Mouse (Mus musculus): ENCODE data around the gene C530008M17Rik. TPM values are rescaled to one million over a fixed set of nuclear protein-coding genes. Genes with fewer than 3 reads are reported as not detected.
A peak's percentile ranks its signal among the peaks of the same experiment; 100 is the strongest.

The C530008M17Rik gene
- total and polyA plus RNA-seq, 3 experiments, result 3.2 to 10.6 TPM; not detected in 1

- no peaks in the 10 kb centered on the region for H3K27me3 ChIP-seq (ENCODE audit: control insufficient read depth in 1 of 2, insufficient read depth in 2 of 2, low read length in 2 of 2)
- no peak overlapping the region for H3K27ac ChIP-seq (ENCODE audit: control insufficient read depth, low read depth, low read length)
- no peak for DNase-seq (ENCODE audit: low read depth, low spot score)
- H3K9me3 ChIP-seq (replicated peaks; ENCODE audit: insufficient read depth, low read length), result no peaks in the 10 kb centered on the region
- H3K4me3 ChIP-seq (ENCODE audit: control insufficient read depth in 1 of 2, insufficient read depth in 1 of 2, low read depth in 2 of 2, low read length in 2 of 2), result no peak overlapping the region
- H3K9ac ChIP-seq (ENCODE audit: control insufficient read depth, low read depth, low read length, poor library complexity, severe bottlenecking), result no peak overlapping the region
- H3K4me1 ChIP-seq (ENCODE audit: control insufficient read depth in 1 of 2, insufficient read depth in 2 of 2, low read length in 2 of 2), result 0 out of 4 replicates have a peak, but pooled peaks cover 0 to 2% of the 10 kb centered on the region in 2 experiments
- H3K79me2 ChIP-seq (ENCODE audit: control insufficient read depth, insufficient read depth, low read length, poor library complexity), result no peaks in the 10 kb centered on the region
- no peaks in the 10 kb centered on the region for H3K36me3 ChIP-seq (ENCODE audit: control insufficient read depth in 1 of 2, insufficient read depth in 2 of 2, low read length in 2 of 2)
- TF ChIP-seq MXI1 (IDR thresholded peaks at IDR 0.05; ENCODE audit: low read depth, low read length) (no peak), UBTF (IDR thresholded peaks at IDR 0.05; ENCODE audit: borderline replicate concordance, insufficient read depth, low read depth, low read length) (no peak), ELF1 (IDR thresholded peaks at IDR 0.05; ENCODE audit: low read depth, low read length) (no peak), TCF12 (IDR thresholded peaks at IDR 0.05; ENCODE audit: low read depth, low read length) (no peak), BHLHE40 (IDR thresholded peaks at IDR 0.05; ENCODE audit: borderline replicate concordance, low read depth, low read length) (no peak), SMC3 (IDR thresholded peaks at IDR 0.05; ENCODE audit: low read depth, low read length) (no peak), MAX (IDR thresholded peaks at IDR 0.05; ENCODE audit: low read length) (no peak)
Observed at GRCm38 (mm10) chr5:76769572-76769971, 113.3 kb downstream of the C530008M17Rik start.

- H3K4me3 ChIP-seq (ENCODE audit: control insufficient read depth in 1 of 2, insufficient read depth in 1 of 2, low read depth in 2 of 2, low read length in 2 of 2), result no peak overlapping the region
- 0 out of 4 replicates have a peak, but pooled peaks cover 0 to 2% of the 10 kb centered on the region in 2 experiments for H3K4me1 ChIP-seq (ENCODE audit: control insufficient read depth in 1 of 2, insufficient read depth in 2 of 2, low read length in 2 of 2)
- H3K27ac ChIP-seq (ENCODE audit: control insufficient read depth, low read depth, low read length), result no peak overlapping the region
- no peaks in the 10 kb centered on the region for H3K36me3 ChIP-seq (ENCODE audit: control insufficient read depth in 1 of 2, insufficient read depth in 2 of 2, low read length in 2 of 2)
- no peak overlapping the region for H3K9ac ChIP-seq (ENCODE audit: control insufficient read depth, low read depth, low read length, poor library complexity, severe bottlenecking)
- DNase-seq (ENCODE audit: low read depth, low spot score), result peak; percentile 45
- TF ChIP-seq POLR2AphosphoS2 (IDR thresholded peaks at IDR 0.05; ENCODE audit: low read length), result no peak
- TF ChIP-seq EP300 (IDR thresholded peaks at IDR 0.05; ENCODE audit: low read depth in 1 of 2, low read length in 2 of 2), result peak in 1 of 2 experiments; percentile 3; a peak in 1 of 4 replicates
- TF ChIP-seq KAT2A (conservative IDR thresholded peaks at IDR 0.05; ENCODE audit: low read depth, low read length), result no peak
- TF ChIP-seq UBTF (IDR thresholded peaks at IDR 0.05; ENCODE audit: borderline replicate concordance, insufficient read depth, low read depth, low read length), result no peak
- no peak for TF ChIP-seq ELF1 (IDR thresholded peaks at IDR 0.05; ENCODE audit: low read depth, low read length)
- TF ChIP-seq POLR2A (IDR thresholded peaks at IDR 0.05; ENCODE audit: control insufficient read depth in 1 of 2, insufficient read depth in 1 of 2, low read depth in 1 of 2, low read length in 2 of 2, poor library complexity in 1 of 2), result no peak
- no peaks in the 10 kb centered on the region for H3K79me2 ChIP-seq (ENCODE audit: control insufficient read depth, insufficient read depth, low read length, poor library complexity)
- no peaks in the 10 kb centered on the region for H3K27me3 ChIP-seq (ENCODE audit: control insufficient read depth in 1 of 2, insufficient read depth in 2 of 2, low read length in 2 of 2)
- no peaks in the 10 kb centered on the region for H3K9me3 ChIP-seq (replicated peaks; ENCODE audit: insufficient read depth, low read length)
Observed at GRCm38 (mm10) chr5:76771371-76771770, 115.1 kb downstream of the C530008M17Rik start.

GRCm38 (mm10) chr5:76772831-76773230 lies 116.5 kb downstream of the C530008M17Rik start:
- Histone ChIP-seq H3K4me3 (ENCODE audit: control insufficient read depth in 1 of 2, insufficient read depth in 1 of 2, low read depth in 2 of 2, low read length in 2 of 2) (no peak overlapping the region), H3K79me2 (ENCODE audit: control insufficient read depth, insufficient read depth, low read length, poor library complexity) (no peaks in the 10 kb centered on the region), H3K9ac (ENCODE audit: control insufficient read depth, low read depth, low read length, poor library complexity, severe bottlenecking) (no peak overlapping the region), H3K9me3 (replicated peaks; ENCODE audit: insufficient read depth, low read length) (no peaks in the 10 kb centered on the region), H3K27me3 (ENCODE audit: control insufficient read depth in 1 of 2, insufficient read depth in 2 of 2, low read length in 2 of 2) (no peaks in the 10 kb centered on the region), H3K36me3 (ENCODE audit: control insufficient read depth in 1 of 2, insufficient read depth in 2 of 2, low read length in 2 of 2) (no peaks in the 10 kb centered on the region), H3K4me1 (ENCODE audit: control insufficient read depth in 1 of 2, insufficient read depth in 2 of 2, low read length in 2 of 2) (0 out of 4 replicates have a peak, but pooled peaks cover 0 to 2% of the 10 kb centered on the region in 2 experiments), H3K27ac (ENCODE audit: control insufficient read depth, low read depth, low read length) (no peak overlapping the region)
- no peak for DNase-seq (ENCODE audit: low read depth, low spot score)
- no peak for TF ChIP-seq SMC3 (IDR thresholded peaks at IDR 0.05; ENCODE audit: low read depth, low read length)
- no peak for TF ChIP-seq MEF2A (IDR thresholded peaks at IDR 0.05; ENCODE audit: extremely low read depth, insufficient replicate concordance, low read depth, low read length, poor library complexity, severe bottlenecking)
- TF ChIP-seq EP300 (IDR thresholded peaks at IDR 0.05; ENCODE audit: low read depth in 1 of 2, low read length in 2 of 2), result no peak
- TF ChIP-seq MAZ (IDR thresholded peaks at IDR 0.05; ENCODE audit: low read depth, low read length), result no peak
- TF ChIP-seq JUND (IDR thresholded peaks at IDR 0.05; ENCODE audit: low read depth, low read length), result no peak
- TF ChIP-seq GABPA (IDR thresholded peaks at IDR 0.05; ENCODE audit: low read depth, low read length), result no peak
- no peak for TF ChIP-seq CHD2 (IDR thresholded peaks at IDR 0.05; ENCODE audit: low read length)
- TF ChIP-seq ZC3H11A (IDR thresholded peaks at IDR 0.05; ENCODE audit: low read depth, low read length), result no peak
- no peak for TF ChIP-seq USF1 (IDR thresholded peaks at IDR 0.05; ENCODE audit: low read depth, low read length)
- TF ChIP-seq CHD1 (IDR thresholded peaks at IDR 0.05; ENCODE audit: low read depth, low read length), result no peak
- TF ChIP-seq TAL1 (IDR thresholded peaks at IDR 0.05; ENCODE audit: low read length), result no peak
- TF ChIP-seq USF2 (IDR thresholded peaks at IDR 0.05; ENCODE audit: borderline replicate concordance in 1 of 2, insufficient read depth in 1 of 2, low read depth in 1 of 2, low read length in 2 of 2), result no peak
- no peak for TF ChIP-seq MYC (IDR thresholded peaks at IDR 0.05; ENCODE audit: low read depth, low read length)
- no peak for TF ChIP-seq TBP (IDR thresholded peaks at IDR 0.05; ENCODE audit: low read depth, low read length)
- no peak for TF ChIP-seq CTCF (IDR thresholded peaks at IDR 0.05 in 2 of 3, conservative IDR thresholded peaks at IDR 0.05 in 1 of 3; ENCODE audit: control insufficient read depth in 1 of 3, insufficient read depth in 1 of 3, low read depth in 2 of 3, low read length in 3 of 3, poor library complexity in 1 of 3, severe bottlenecking in 1 of 3)
- TF ChIP-seq POLR2AphosphoS5 (IDR thresholded peaks at IDR 0.05; ENCODE audit: borderline replicate concordance, low read depth, low read length), result no peak
- no peak for TF ChIP-seq MYB (IDR thresholded peaks at IDR 0.05; ENCODE audit: low read depth, low read length)
